Mouse (Mus musculus) kidney, postnatal 25 days (tissue): ENCODE data around the gene Asmt.

Experiments
- DNase-seq, 2 experiments: peaks; one replicate each; pipeline ENCODE4 v3.0.0; 2021; ENCODE audit warnings: mixed read lengths in 2 of 2

Gene Asmt

GRCm38 (mm10) chrX:170672594-170673092 is at the start of gene Asmt:
Gene Asmt (plus strand): TSS chrX:170672644.
- DNase-seq, result no peak

GRCm38 (mm10) chrX:170673233-170673951 is 948 bp downstream of the Asmt start:
- DNase-seq, result peak in 1 of 2 experiments; percentile 1

GRCm38 (mm10) chrX:170674229-170674771 is 1.9 kb downstream of the Asmt start:
- DNase-seq, result peak; percentile 2 to 63

- DNase-seq, result peak in 1 of 2 experiments; percentile 2
Observed at GRCm38 (mm10) chrX:170674885-170675876, 2.7 kb downstream of the Asmt start.

- DNase-seq, result no peak
Observed at GRCm38 (mm10) chrX:170675923-170676605, 3.6 kb downstream of the Asmt start.

GRCm38 (mm10) chrX:170676606-170677239 is 4.3 kb downstream of the Asmt start:
- no peak for DNase-seq

GRCm38 (mm10) chrX:170677266-170677665 is 4.8 kb downstream of the Asmt start:
- DNase-seq, result no peak

- DNase-seq, result no peak
Observed at GRCm38 (mm10) chrX:170677680-170678079, 5.2 kb downstream of the Asmt start.
